13 mouse cellular contexts compared by ENCODE assay signal in genomic region chr4:106582428-106583153, GRCm38 (mm10). TPM values are rescaled to one million over a fixed set of nuclear protein-coding genes. Genes with fewer than 3 reads are reported as not detected.
DNase-seq lines count a peak whose midpoint lies in the region; ATAC-seq and TF ChIP-seq lines count a peak whose summit lies in the region.
"Had no signal": no experiment of that assay in that cellular context is flagged by ENCODE, and none has a peak within 500 bp of the region (broad histone marks: within the 10 kb centered on the region; RNA-seq: fewer than 3 reads in every experiment).

No protein-coding gene starts in this region.

- no peak for DNase-seq in lung, adult 2 months
- peak; percentile 81 for DNase-seq in kidney, postnatal 14 days
- DNase-seq in thymus, adult 2 months, result no peak
- no peak for DNase-seq in layer of hippocampus, adult 18-20 months (ENCODE audit: low spot score in 2 of 2)
- DNase-seq: spleen, adult 18-20 months had no signal

- TF ChIP-seq CTCF in lung, adult 2 months (IDR thresholded peaks at IDR 0.05; ENCODE audit: insufficient read depth, low read length), result no peak
- TF ChIP-seq CTCF in thymus, adult 2 months (IDR thresholded peaks at IDR 0.05; ENCODE audit: borderline replicate concordance, control insufficient read depth, extremely low read depth, insufficient read depth, low read length, poor library complexity), result no peak

- 64% methylated on average over 12 of the region's 12 CpGs for WGBS in lung, embryonic 16.5 days
- 64% methylated on average over 12 of the region's 12 CpGs for WGBS in lung, adult 2 months
- 53% methylated on average over 12 of the region's 12 CpGs for WGBS in stomach, embryonic 15.5 days
- 97% methylated on average over 12 of the region's 12 CpGs for WGBS in thymus, adult 2 months

- no peak overlapping the region for H3K4me3 ChIP-seq in lung, embryonic 16.5 days (ENCODE audit: low read length)
- H3K4me3 ChIP-seq in lung, adult 2 months (replicated peaks; ENCODE audit: extremely low read depth, low read depth, low read length), result no peak overlapping the region
- H3K4me3 ChIP-seq in stomach, embryonic 15.5 days (replicated peaks), result no peak overlapping the region
- H3K4me3 ChIP-seq in thymus, adult 2 months (ENCODE audit: control insufficient read depth, insufficient read depth, low read length), result no peak overlapping the region
- H3K4me3 ChIP-seq: limb, embryonic 12.5 days had no signal

- no peaks in the 10 kb centered on the region for H3K9me3 ChIP-seq in lung, embryonic 16.5 days (ENCODE audit: control insufficient read depth, low read length)
- no peaks in the 10 kb centered on the region for H3K9me3 ChIP-seq in stomach, embryonic 15.5 days
- H3K9me3 ChIP-seq: limb, embryonic 12.5 days had no signal

- TF ChIP-seq POLR2A in lung, adult 2 months (IDR thresholded peaks at IDR 0.05; ENCODE audit: borderline replicate concordance, extremely low read depth, low read depth, low read length), result no peak
- no peak for TF ChIP-seq POLR2A in thymus, adult 2 months (IDR thresholded peaks at IDR 0.05; ENCODE audit: control insufficient read depth, extremely low read depth, insufficient read depth, low read length, poor library complexity)

- ATAC-seq in lung, embryonic 16.5 days (ENCODE audit: low read depth), result peak; percentile 68
- ATAC-seq in common myeloid progenitor, adult 5-6 weeks (replicated peaks; ENCODE audit: low read depth, poor library complexity, severe bottlenecking), result peak; percentile 54; the same call in 1 of the 2 replicates
- ATAC-seq in stomach, embryonic 15.5 days (ENCODE audit: insufficient read depth, low FRiP score, low read depth), result peak; percentile 85
- no peak for ATAC-seq in granulocyte monocyte progenitor cell, adult 5-6 weeks (replicated peaks; ENCODE audit: poor library complexity, severe bottlenecking)
- ATAC-seq: Patski had no signal

- H3K27ac ChIP-seq in lung, embryonic 16.5 days (ENCODE audit: low read length), result no peak overlapping the region
- peak overlapping the region; percentile 78 for H3K27ac ChIP-seq in stomach, embryonic 15.5 days
- H3K27ac ChIP-seq in thymus, adult 2 months (ENCODE audit: control insufficient read depth, insufficient read depth, low read length), result no peak overlapping the region
- H3K27ac ChIP-seq: limb, embryonic 12.5 days had no signal

- H3K4me2 ChIP-seq in lung, embryonic 16.5 days (ENCODE audit: low read depth, low read length), result no peak overlapping the region
- H3K4me2 ChIP-seq in stomach, embryonic 15.5 days, result no peak overlapping the region
- H3K4me2 ChIP-seq: limb, embryonic 12.5 days had no signal

- peaks cover 25% of the 10 kb centered on the region for H3K36me3 ChIP-seq in lung, embryonic 16.5 days (ENCODE audit: control insufficient read depth, insufficient read depth, low read length)
- H3K36me3 ChIP-seq in stomach, embryonic 15.5 days, result peaks cover 39% of the 10 kb centered on the region
- peaks cover 35% of the 10 kb centered on the region for H3K36me3 ChIP-seq in thymus, adult 2 months (ENCODE audit: control insufficient read depth, insufficient read depth, low read length)

- peaks cover 9% of the 10 kb centered on the region; the same call in 1 of the 2 replicates for H3K4me1 ChIP-seq in lung, embryonic 16.5 days (replicated peaks; ENCODE audit: control insufficient read depth, insufficient read depth, low read length)
- H3K4me1 ChIP-seq in lung, adult 2 months (ENCODE audit: control insufficient read depth, insufficient read depth, low read length), result no peaks in the 10 kb centered on the region; the same call in 1 of the 2 replicates
- H3K4me1 ChIP-seq in stomach, embryonic 15.5 days, result peaks cover 17% of the 10 kb centered on the region
- peaks cover 16% of the 10 kb centered on the region for H3K4me1 ChIP-seq in thymus, adult 2 months (replicated peaks; ENCODE audit: control insufficient read depth, insufficient read depth, low read length)
- H3K4me1 ChIP-seq: limb, embryonic 12.5 days had no signal

- no peaks in the 10 kb centered on the region for H3K27me3 ChIP-seq in lung, embryonic 16.5 days (ENCODE audit: control insufficient read depth, insufficient read depth, low read depth, low read length)
- H3K27me3 ChIP-seq in stomach, embryonic 15.5 days (replicated peaks), result no peaks in the 10 kb centered on the region
- H3K27me3 ChIP-seq in thymus, adult 2 months (ENCODE audit: control insufficient read depth, insufficient read depth, low read length), result no peaks in the 10 kb centered on the region
- H3K27me3 ChIP-seq: limb, embryonic 12.5 days; Patski had no signal

- H3K9ac ChIP-seq in lung, embryonic 16.5 days (ENCODE audit: low read length), result no peak overlapping the region
- H3K9ac ChIP-seq in stomach, embryonic 15.5 days, result no peak overlapping the region
- H3K9ac ChIP-seq: limb, embryonic 12.5 days had no signal

RNA-seq across cellular contexts. Expression of gene Dhcr24, which starts 21.8 kb away (rescaled TPM):
- polyA plus RNA-seq in lung, embryonic 16.5 days (2015; fragmentation: Nextera tagmentation; extraction: Ambion mirVana), result 2.0 and 2.9 TPM in 2 replicates
- 81.7 and 94.0 TPM in 2 replicates for polyA plus RNA-seq in lung, adult 2 months (2012; rRNA removed)
- 12.6 and 15.8 TPM in 2 replicates for total RNA-seq in common myeloid progenitor, adult 5-6 weeks (2017)
- 6.3 and 7.7 TPM in 2 replicates for polyA plus RNA-seq in stomach, embryonic 15.5 days (2015; fragmentation: Nextera tagmentation; extraction: Ambion mirVana)
- polyA plus RNA-seq in thymus, adult 2 months (2012; rRNA removed), result 80.0 and 106 TPM in 2 replicates
- 19.6 and 22.2 TPM in 2 replicates for total RNA-seq in granulocyte monocyte progenitor cell, adult 5-6 weeks (2014; fragmentation: Nextera tagmentation)
- 8.7 and 14.4 TPM in 2 replicates for total RNA-seq in granulocyte monocyte progenitor cell, adult 5-6 weeks (2017)
- 10 to 100 TPM; 67.7 to 70.5 TPM for total RNA-seq in layer of hippocampus, adult 18-20 months (2021)

RNA-seq across cellular contexts. Expression of gene Lexm, which starts 34.5 kb away (rescaled TPM):
- not detected in 2 replicates for polyA plus RNA-seq in lung, embryonic 16.5 days (2015; fragmentation: Nextera tagmentation; extraction: Ambion mirVana)
- 0.11 TPM in 1 of 2 replicates, not detected in the other for polyA plus RNA-seq in lung, adult 2 months (2012; rRNA removed)
- total RNA-seq in common myeloid progenitor, adult 5-6 weeks (2017), result not detected in 2 replicates
- polyA plus RNA-seq in stomach, embryonic 15.5 days (2015; fragmentation: Nextera tagmentation; extraction: Ambion mirVana), result 0.08 TPM in 1 of 2 replicates, not detected in the other
- not detected in 2 replicates for polyA plus RNA-seq in thymus, adult 2 months (2012; rRNA removed)
- not detected in 2 replicates for total RNA-seq in granulocyte monocyte progenitor cell, adult 5-6 weeks (2014; fragmentation: Nextera tagmentation)
- total RNA-seq in granulocyte monocyte progenitor cell, adult 5-6 weeks (2017), result not detected in 2 replicates
- total RNA-seq in layer of hippocampus, adult 18-20 months (2021), result not detected
- total RNA-seq: gastrocnemius, adult 18-20 months had no signal
- polyA plus RNA-seq: embryonic facial prominence, embryonic 14.5 days; Patski had no signal

RNA-seq across cellular contexts. Expression of gene Ttc22, which starts 39.6 kb away (rescaled TPM):
- polyA plus RNA-seq in lung, embryonic 16.5 days (2015; fragmentation: Nextera tagmentation; extraction: Ambion mirVana), result 1.2 and 1.8 TPM in 2 replicates
- polyA plus RNA-seq in lung, adult 2 months (2012; rRNA removed), result 1.8 and 8.2 TPM in 2 replicates
- not detected in 2 replicates for total RNA-seq in common myeloid progenitor, adult 5-6 weeks (2017)
- 7.3 and 8.2 TPM in 2 replicates for polyA plus RNA-seq in stomach, embryonic 15.5 days (2015; fragmentation: Nextera tagmentation; extraction: Ambion mirVana)
- polyA plus RNA-seq in thymus, adult 2 months (2012; rRNA removed), result 1.4 and 1.7 TPM in 2 replicates
- not detected in 2 replicates for total RNA-seq in granulocyte monocyte progenitor cell, adult 5-6 weeks (2014; fragmentation: Nextera tagmentation)
- total RNA-seq in granulocyte monocyte progenitor cell, adult 5-6 weeks (2017), result not detected in 2 replicates
- under 1 TPM; 0.33 to 0.72 TPM for total RNA-seq in layer of hippocampus, adult 18-20 months (2021)
